ENCODE assay signal across 9 mouse cellular contexts in genomic region chr16:21412593-21413047, GRCm38 (mm10). TPM values are rescaled to one million over a fixed set of nuclear protein-coding genes. Genes with fewer than 3 reads are reported as not detected.
A peak's percentile ranks its signal among the peaks of the same experiment; 100 is the strongest.
DNase-seq lines count a peak whose midpoint lies in the region; ATAC-seq and TF ChIP-seq lines count a peak whose summit lies in the region.
"Had no signal": no experiment of that assay in that cellular context is flagged by ENCODE, and none has a peak within 500 bp of the region (broad histone marks: within the 10 kb centered on the region; RNA-seq: fewer than 3 reads in every experiment).

No protein-coding gene starts in this region.

- H3K9me3 ChIP-seq in embryonic facial prominence, embryonic 10.5 days, result no peaks in the 10 kb centered on the region
- no peaks in the 10 kb centered on the region for H3K9me3 ChIP-seq in heart, embryonic 10.5 days
- H3K9me3 ChIP-seq in kidney, embryonic 16.5 days (ENCODE audit: low read length), result no peaks in the 10 kb centered on the region
- no peaks in the 10 kb centered on the region for H3K9me3 ChIP-seq in stomach, embryonic 14.5 days (ENCODE audit: control insufficient read depth, low read depth, low read length)

- peak; percentile 83 to 88 for DNase-seq in B cell, adult 2 months
- DNase-seq in adrenal gland, postnatal 14 days, result peak; percentile 83
- DNase-seq in embryonic facial prominence, embryonic 10.5 days (ENCODE audit: low spot score), result peak; percentile 86
- peak; percentile 89 for DNase-seq in heart, embryonic 10.5 days (ENCODE audit: low spot score)
- DNase-seq in liver, adult 2 months (ENCODE audit: extremely low read depth, low read depth, low spot score), result peak; percentile 64

- ATAC-seq in kidney, embryonic 16.5 days (ENCODE audit: low FRiP score, low TSS enrichment), result peak; percentile 65
- peak; percentile 86 for ATAC-seq in monocyte, adult 5-6 weeks (replicated peaks; ENCODE audit: insufficient number of reproducible peaks, low FRiP score, low TSS enrichment, poor library complexity, severe bottlenecking)
- peak; percentile 49; the same call in 1 of the 2 replicates for ATAC-seq in stomach, embryonic 14.5 days (ENCODE audit: insufficient number of reproducible peaks, insufficient read depth, low FRiP score, low read depth)

- H3K79me2 ChIP-seq in liver, adult 2 months (ENCODE audit: control insufficient read depth, insufficient read depth, low read length), result no peaks in the 10 kb centered on the region

- peaks cover 4% of the 10 kb centered on the region; the same call in 1 of the 2 replicates for H3K4me1 ChIP-seq in embryonic facial prominence, embryonic 10.5 days
- H3K4me1 ChIP-seq in heart, embryonic 10.5 days, result 0 out of 2 replicates have a peak, but pooled peaks cover 3% of the 10 kb centered on the region
- H3K4me1 ChIP-seq in kidney, embryonic 16.5 days (ENCODE audit: insufficient read depth, low read length), result no peaks in the 10 kb centered on the region
- H3K4me1 ChIP-seq in liver, adult 2 months (ENCODE audit: control insufficient read depth, insufficient read depth, low read length), result no peaks in the 10 kb centered on the region
- H3K4me1 ChIP-seq in stomach, embryonic 14.5 days (ENCODE audit: control insufficient read depth, insufficient read depth, low read length), result no peaks in the 10 kb centered on the region

- no peaks in the 10 kb centered on the region for H3K36me3 ChIP-seq in embryonic facial prominence, embryonic 10.5 days (replicated peaks)
- H3K36me3 ChIP-seq in heart, embryonic 10.5 days, result no peaks in the 10 kb centered on the region
- H3K36me3 ChIP-seq in kidney, embryonic 16.5 days (ENCODE audit: insufficient read depth, low read length), result no peaks in the 10 kb centered on the region
- no peaks in the 10 kb centered on the region for H3K36me3 ChIP-seq in liver, adult 2 months (ENCODE audit: control insufficient read depth, insufficient read depth, low read length)
- no peaks in the 10 kb centered on the region for H3K36me3 ChIP-seq in stomach, embryonic 14.5 days (ENCODE audit: control insufficient read depth, insufficient read depth, low read length)

- WGBS in embryonic facial prominence, embryonic 10.5 days, result 18% methylated on average over 8 of the region's 8 CpGs
- WGBS in heart, embryonic 10.5 days, result 19% methylated on average over 8 of the region's 8 CpGs
- 20% methylated on average over 8 of the region's 8 CpGs for WGBS in kidney, embryonic 16.5 days
- WGBS in liver, adult 2 months, result 25% methylated on average over 8 of the region's 8 CpGs
- WGBS in stomach, embryonic 14.5 days, result 20% methylated on average over 8 of the region's 8 CpGs

- no peak for TF ChIP-seq POLR2A in liver, adult 2 months (IDR thresholded peaks at IDR 0.05; ENCODE audit: extremely low read depth, insufficient read depth, low read length)

- H3K27ac ChIP-seq in embryonic facial prominence, embryonic 10.5 days (replicated peaks), result no peak overlapping the region
- H3K27ac ChIP-seq in heart, embryonic 10.5 days, result no peak overlapping the region
- H3K27ac ChIP-seq in kidney, embryonic 16.5 days (ENCODE audit: low read length), result no peak overlapping the region
- H3K27ac ChIP-seq in liver, adult 2 months (replicated peaks; ENCODE audit: insufficient read depth, low read depth, low read length), result no peak overlapping the region
- no peak overlapping the region for H3K27ac ChIP-seq in stomach, embryonic 14.5 days (ENCODE audit: low read length)

- no peaks in the 10 kb centered on the region for H3K27me3 ChIP-seq in embryonic facial prominence, embryonic 10.5 days (replicated peaks; ENCODE audit: low read depth, poor library complexity, severe bottlenecking)
- no peaks in the 10 kb centered on the region for H3K27me3 ChIP-seq in heart, embryonic 10.5 days (ENCODE audit: insufficient read depth, poor library complexity, severe bottlenecking)
- H3K27me3 ChIP-seq in kidney, embryonic 16.5 days (ENCODE audit: insufficient read depth, low read length), result no peaks in the 10 kb centered on the region
- no peaks in the 10 kb centered on the region for H3K27me3 ChIP-seq in liver, adult 2 months (ENCODE audit: control insufficient read depth, insufficient read depth, low read length)
- H3K27me3 ChIP-seq in stomach, embryonic 14.5 days (ENCODE audit: control insufficient read depth, insufficient read depth, low read length), result no peaks in the 10 kb centered on the region

- H3K9ac ChIP-seq in kidney, embryonic 16.5 days (replicated peaks; ENCODE audit: low read length), result no peak overlapping the region
- no peak overlapping the region for H3K9ac ChIP-seq in liver, adult 2 months (ENCODE audit: low read depth, low read length)
- H3K9ac ChIP-seq in stomach, embryonic 14.5 days (replicated peaks; ENCODE audit: low read depth, low read length), result no peak overlapping the region

- no peak overlapping the region for H3K4me3 ChIP-seq in embryonic facial prominence, embryonic 10.5 days
- H3K4me3 ChIP-seq in heart, embryonic 10.5 days, result no peak overlapping the region
- H3K4me3 ChIP-seq in kidney, embryonic 16.5 days (ENCODE audit: low read length), result no peak overlapping the region
- no peak overlapping the region for H3K4me3 ChIP-seq in liver, adult 2 months (ENCODE audit: insufficient read depth, low read depth, low read length)
- no peak overlapping the region for H3K4me3 ChIP-seq in stomach, embryonic 14.5 days (ENCODE audit: low read depth, low read length)
- H3K4me3 ChIP-seq: erythroblast, embryonic 14.5 days had no signal

- peak; percentile 96 for TF ChIP-seq CTCF in liver, adult 2 months (IDR thresholded peaks at IDR 0.05; ENCODE audit: low read depth, low read length)

- no peak overlapping the region for H3K4me2 ChIP-seq in kidney, embryonic 16.5 days (replicated peaks; ENCODE audit: low read depth, low read length)
- no peak overlapping the region for H3K4me2 ChIP-seq in stomach, embryonic 14.5 days (replicated peaks; ENCODE audit: low read depth, low read length)

RNA-seq across cellular contexts. Expression of gene Vps8, which starts 10.3 kb away (rescaled TPM):
- 16.4 and 22.6 TPM in 2 replicates for total RNA-seq in adrenal gland, postnatal 14 days (2021)
- polyA plus RNA-seq in embryonic facial prominence, embryonic 10.5 days (2016; fragmentation: Nextera tagmentation; extraction: Ambion mirVana), result 16.4 and 16.6 TPM in 2 replicates
- polyA plus RNA-seq in heart, embryonic 10.5 days (2016; fragmentation: Nextera tagmentation; extraction: Ambion mirVana), result 20.6 and 31.5 TPM in 2 replicates
- polyA plus RNA-seq in kidney, embryonic 16.5 days (2015; fragmentation: Nextera tagmentation; extraction: Ambion mirVana), result 21.6 and 25.6 TPM in 2 replicates
- total RNA-seq in liver, adult 2 months (2014; rRNA removed), result 6.4 and 6.8 TPM in 2 replicates
- polyA plus RNA-seq in liver, adult 2 months (2012; rRNA removed), result 5.2 and 5.4 TPM in 2 replicates
- 26.4 to 33.9 TPM (median 33.5 TPM) in 3 replicates for total RNA-seq in monocyte, adult 5-6 weeks (2017)
- polyA plus RNA-seq in stomach, embryonic 14.5 days (2014; fragmentation: Nextera tagmentation; extraction: Ambion mirVana), result 20.4 and 24.9 TPM in 2 replicates
